Mouse (Mus musculus): ENCODE data around the gene Slc7a11.

GRCm38 (mm10) chr3:50344411-50344810 lies 99.0 kb downstream of the Slc7a11 start:
- TF ChIP-seq CTCF (IDR thresholded peaks at IDR 0.05; ENCODE audit: low read depth) (no peak), EP300 (optimal IDR thresholded peaks at IDR 0.05) (no peak)
